Mouse (Mus musculus): Measurements from ENCODE around the gene Clta. TPM values are rescaled to one million over a fixed set of nuclear protein-coding genes. Genes with fewer than 3 reads are reported as not detected.

The Clta gene
- polyA plus RNA-seq (2014; fragmentation: Illumina TruSeq; extraction: RNeasy Lipid Tissue Mini Kit (QIAGEN cat#74804); ENCODE audit: insufficient read depth, low read depth, low replicate concordance), result 209 TPM

DNA sequence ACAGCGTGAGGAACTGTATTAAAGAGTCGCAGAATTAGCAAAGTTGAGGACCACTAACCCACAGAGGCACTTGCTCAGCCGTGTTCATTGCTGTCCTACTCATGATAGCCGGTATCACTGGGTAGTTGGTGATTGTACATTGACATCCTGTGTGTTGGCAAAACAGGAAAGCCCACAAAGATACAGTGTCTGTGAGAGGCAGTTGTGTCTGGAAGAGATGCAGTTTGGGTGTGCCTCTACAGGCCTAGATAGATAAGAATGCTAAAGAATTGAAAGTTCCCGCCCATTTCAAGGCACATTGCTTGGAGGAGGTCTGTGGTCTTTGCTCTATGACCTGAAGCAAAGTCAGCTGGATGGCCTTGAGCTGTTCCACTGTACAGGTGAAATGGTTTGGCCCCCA, at the start of gene Clta:
Gene Clta, plus strand, starts transcription at position 327 of the 400 bp plus-strand sequence.

DNA sequence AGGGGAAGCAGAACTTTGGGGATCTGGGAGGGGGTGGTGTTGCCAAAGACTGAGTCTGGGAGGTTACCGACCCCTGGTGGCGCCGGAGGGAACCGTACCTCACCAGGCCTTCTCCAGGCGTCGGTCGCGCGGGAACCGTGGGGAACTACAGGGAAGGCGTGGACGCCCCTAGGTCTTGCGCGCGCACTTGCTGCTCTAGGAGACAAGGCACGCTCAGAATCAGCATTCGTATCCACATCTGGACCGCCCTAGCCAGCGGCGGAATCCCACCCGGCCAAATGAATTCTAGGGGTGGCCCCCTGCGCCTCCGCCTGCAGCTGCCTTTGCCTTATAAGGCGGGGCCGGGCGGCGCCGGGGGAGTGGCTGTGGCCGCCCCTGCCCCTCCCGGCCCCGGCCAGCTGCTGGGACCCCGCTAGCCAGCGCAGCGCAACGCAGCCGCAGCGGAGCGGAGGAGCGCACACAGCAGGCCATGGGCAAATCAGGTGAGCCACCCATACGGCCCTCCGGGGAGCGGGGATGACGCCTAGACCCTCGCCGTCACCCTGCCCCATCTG, 46.9 kb upstream of the Clta start, which contains the start of gene Glipr2:
Gene Glipr2, plus strand, starts transcription at position 110 of the 554 bp plus-strand sequence.

DNA sequence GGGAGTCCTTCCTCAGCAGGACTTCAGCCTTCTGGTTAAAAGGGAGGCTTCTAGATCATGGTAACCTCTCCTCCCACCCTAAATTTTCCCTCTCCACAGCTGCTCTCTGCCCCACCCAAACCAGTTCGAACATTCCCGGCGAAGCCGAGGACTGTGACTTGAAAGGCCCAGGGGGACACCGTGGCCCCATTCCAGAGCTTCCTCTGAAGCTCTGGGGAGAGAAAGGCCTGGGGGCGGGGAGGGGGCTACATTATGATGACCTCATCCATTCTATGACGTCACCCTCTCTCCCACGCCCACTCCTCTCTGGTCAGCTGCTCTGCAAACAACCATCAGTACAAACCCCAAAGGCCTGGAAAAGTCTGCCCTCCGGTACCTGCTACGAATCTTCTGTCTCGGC, 21.1 kb upstream of the Clta start, which contains the start of gene Ccin:
Gene Ccin, plus strand, starts transcription at position 303 of the 400 bp plus-strand sequence.

Other genes with a start within 250 kb of the Clta start
- not detected for gene Olfr159, start 233.4 kb upstream of the Clta start, polyA plus RNA-seq (2014; fragmentation: Illumina TruSeq; extraction: RNeasy Lipid Tissue Mini Kit (QIAGEN cat#74804); ENCODE audit: insufficient read depth, low read depth, low replicate concordance)
- not detected for gene Olfr156, start 180.6 kb upstream of the Clta start, polyA plus RNA-seq (2014; fragmentation: Illumina TruSeq; extraction: RNeasy Lipid Tissue Mini Kit (QIAGEN cat#74804); ENCODE audit: insufficient read depth, low read depth, low replicate concordance)
- not detected for gene Olfr157, start 164.3 kb upstream of the Clta start, polyA plus RNA-seq (2014; fragmentation: Illumina TruSeq; extraction: RNeasy Lipid Tissue Mini Kit (QIAGEN cat#74804); ENCODE audit: insufficient read depth, low read depth, low replicate concordance)
- gene Olfr155, start 152.9 kb upstream of the Clta start, polyA plus RNA-seq (2014; fragmentation: Illumina TruSeq; extraction: RNeasy Lipid Tissue Mini Kit (QIAGEN cat#74804); ENCODE audit: insufficient read depth, low read depth, low replicate concordance), result not detected
- 20.6 TPM for gene Reck, start 128.9 kb upstream of the Clta start, polyA plus RNA-seq (2014; fragmentation: Illumina TruSeq; extraction: RNeasy Lipid Tissue Mini Kit (QIAGEN cat#74804); ENCODE audit: insufficient read depth, low read depth, low replicate concordance)
- 32.7 TPM for gene Glipr2, start 47.1 kb upstream of the Clta start, polyA plus RNA-seq (2014; fragmentation: Illumina TruSeq; extraction: RNeasy Lipid Tissue Mini Kit (QIAGEN cat#74804); ENCODE audit: insufficient read depth, low read depth, low replicate concordance)
- not detected for gene Ccin, start 21.0 kb upstream of the Clta start, polyA plus RNA-seq (2014; fragmentation: Illumina TruSeq; extraction: RNeasy Lipid Tissue Mini Kit (QIAGEN cat#74804); ENCODE audit: insufficient read depth, low read depth, low replicate concordance)
- gene Gne, start 79.7 kb downstream of the Clta start, polyA plus RNA-seq (2014; fragmentation: Illumina TruSeq; extraction: RNeasy Lipid Tissue Mini Kit (QIAGEN cat#74804); ENCODE audit: insufficient read depth, low read depth, low replicate concordance), result 19.0 TPM
- 11.8 TPM for gene Rnf38, start 229.3 kb downstream of the Clta start, polyA plus RNA-seq (2014; fragmentation: Illumina TruSeq; extraction: RNeasy Lipid Tissue Mini Kit (QIAGEN cat#74804); ENCODE audit: insufficient read depth, low read depth, low replicate concordance)

All from lung, adult 10 weeks (tissue).